Mouse (Mus musculus): Measurements from ENCODE around the gene Ddah2.

DNA sequence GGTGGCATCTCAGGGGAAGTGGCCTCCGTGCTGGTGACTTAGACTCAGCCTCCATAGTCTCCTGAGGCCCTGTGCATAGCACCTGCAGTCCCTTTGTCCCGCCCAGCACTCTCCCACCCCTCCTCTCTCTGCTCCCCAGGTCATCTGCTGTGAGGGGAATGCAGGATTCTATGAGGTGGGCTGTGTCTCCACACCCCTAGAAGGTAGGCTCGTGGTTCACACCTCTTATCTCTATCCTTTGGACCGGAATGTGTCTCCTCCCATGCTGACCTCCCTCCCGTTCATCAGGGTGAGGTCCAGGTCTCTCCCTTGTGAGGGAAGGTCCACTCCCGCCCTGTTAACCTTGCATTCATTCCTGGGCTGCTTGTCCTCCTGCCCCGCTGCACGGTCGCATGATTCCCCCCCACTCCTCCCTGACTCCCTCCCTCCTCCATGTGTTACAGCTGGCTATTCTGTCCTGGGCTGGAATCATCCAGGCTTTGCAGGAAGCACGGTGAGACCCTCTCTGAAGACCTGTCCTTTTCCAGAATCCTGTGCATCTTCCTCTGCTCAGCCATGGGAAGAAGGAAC lies 41.4 kb downstream of the Ddah2 start:
- TF ChIP-seq CTCF (IDR thresholded peaks at IDR 0.05; ENCODE audit: extremely low read depth, insufficient read length, insufficient replicate concordance, low read depth, low read length) (no peak), POLR2A (IDR thresholded peaks at IDR 0.05; ENCODE audit: low read depth, low read length) (no peak)
